Comparison of ENCODE assay signal across 8 mouse cellular contexts in genomic region chr7:45215673-45216441, GRCm38 (mm10). TPM values are rescaled to one million over a fixed set of nuclear protein-coding genes. Genes with fewer than 3 reads are reported as not detected.
DNase-seq lines count a peak whose midpoint lies in the region; ATAC-seq and TF ChIP-seq lines count a peak whose summit lies in the region.

Gene Tead2 (plus strand): TSS chr7:45215753.

- no peaks in the 10 kb centered on the region for H3K9me3 ChIP-seq in forebrain, embryonic 14.5 days (replicated peaks; ENCODE audit: control insufficient read depth, low read length)
- no peaks in the 10 kb centered on the region for H3K9me3 ChIP-seq in intestine, embryonic 14.5 days (ENCODE audit: control insufficient read depth, low read length)
- no peaks in the 10 kb centered on the region for H3K9me3 ChIP-seq in lung, embryonic 14.5 days (ENCODE audit: low read depth, low read length)

- ATAC-seq in forebrain, embryonic 14.5 days = peak; percentile 58
- peak; percentile 59 for ATAC-seq in intestine, embryonic 14.5 days (replicated peaks; ENCODE audit: low FRiP score, low TSS enrichment, low read depth)
- ATAC-seq in lung, embryonic 14.5 days (ENCODE audit: insufficient read depth) = peak; percentile 75

- WGBS in forebrain, embryonic 14.5 days = under 1% methylated on average over 47 of the region's 55 CpGs
- under 1% methylated on average over 55 of the region's 55 CpGs for WGBS in intestine, embryonic 14.5 days
- WGBS in lung, embryonic 14.5 days = under 1% methylated on average over 54 of the region's 55 CpGs

- peak within 1 kb of the TSS; percentile 95 for H3K9ac ChIP-seq in forebrain, embryonic 14.5 days (ENCODE audit: low read length)
- peak within 1 kb of the TSS; percentile 90 for H3K9ac ChIP-seq in intestine, embryonic 14.5 days (ENCODE audit: low read length)
- H3K9ac ChIP-seq in lung, embryonic 14.5 days = peak within 1 kb of the TSS; percentile 99

- H3K79me2 ChIP-seq in C2C12 (ENCODE audit: control insufficient read depth, insufficient read depth) = peaks cover 17% of the 10 kb centered on the region

- H3K27ac ChIP-seq in forebrain, embryonic 14.5 days (ENCODE audit: low read depth, low read length) = peak within 1 kb of the TSS; percentile 90
- peak within 1 kb of the TSS; percentile 97 for H3K27ac ChIP-seq in intestine, embryonic 14.5 days (ENCODE audit: low read depth)
- H3K27ac ChIP-seq in lung, embryonic 14.5 days (ENCODE audit: low read depth) = peak within 1 kb of the TSS; percentile 99

- DNase-seq in adipocyte (ENCODE audit: low spot score) = peak; percentile 38
- DNase-seq in forebrain, embryonic 14.5 days (ENCODE audit: low spot score) = peak; percentile 69
- peak; percentile 90 for DNase-seq in intestine, embryonic 14.5 days (ENCODE audit: low spot score)
- DNase-seq in lung, embryonic 14.5 days = peak; percentile 84
- DNase-seq in retina, embryonic 14.5 days (ENCODE audit: low spot score) = peak; percentile 75
- DNase-seq in spleen, postnatal 14 days (ENCODE audit: low spot score in 2 of 2) = no peak
- DNase-seq in right cerebral cortex, adult 18-20 months = no peak

- H3K79me3 ChIP-seq in C2C12 (ENCODE audit: low read depth) = peaks cover 2% of the 10 kb centered on the region

- peaks cover 16% of the 10 kb centered on the region for H3K4me1 ChIP-seq in forebrain, embryonic 14.5 days (ENCODE audit: control insufficient read depth, insufficient read depth, low read length)
- peaks cover 19% of the 10 kb centered on the region for H3K4me1 ChIP-seq in intestine, embryonic 14.5 days (replicated peaks; ENCODE audit: control insufficient read depth, insufficient read depth, low read length)
- H3K4me1 ChIP-seq in lung, embryonic 14.5 days (ENCODE audit: insufficient read depth) = peaks cover 13% of the 10 kb centered on the region; the same call in 1 of the 2 replicates

- H3K4me3 ChIP-seq in C2C12 (ENCODE audit: insufficient read depth, poor library complexity, severe bottlenecking) = peak within 1 kb of the TSS; percentile 46
- peak within 1 kb of the TSS; percentile 65 for H3K4me3 ChIP-seq in forebrain, embryonic 14.5 days (ENCODE audit: low read depth, low read length)
- H3K4me3 ChIP-seq in intestine, embryonic 14.5 days (ENCODE audit: low read depth, low read length) = peak within 1 kb of the TSS; percentile 77
- H3K4me3 ChIP-seq in lung, embryonic 14.5 days (ENCODE audit: low read depth, low read length) = peak within 1 kb of the TSS; percentile 89

- H3K27me3 ChIP-seq in C2C12 (ENCODE audit: control insufficient read depth, insufficient read depth, insufficient read length) = no peaks in the 10 kb centered on the region
- peaks cover 5% of the 10 kb centered on the region; the same call in 1 of the 2 replicates for H3K27me3 ChIP-seq in forebrain, embryonic 14.5 days (replicated peaks; ENCODE audit: control insufficient read depth, insufficient read depth, low read length)
- H3K27me3 ChIP-seq in intestine, embryonic 14.5 days (replicated peaks; ENCODE audit: control insufficient read depth, insufficient read depth, low read length) = peaks cover 17% of the 10 kb centered on the region
- peaks cover 12% of the 10 kb centered on the region; the same call in 1 of the 2 replicates for H3K27me3 ChIP-seq in lung, embryonic 14.5 days (ENCODE audit: insufficient read depth, low read length)

- H3ac ChIP-seq in C2C12 (ENCODE audit: control insufficient read depth, insufficient read length, low read depth) = peak within 1 kb of the TSS; percentile 94

- peak within 1 kb of the TSS; percentile 84 for H3K4me2 ChIP-seq in forebrain, embryonic 14.5 days (ENCODE audit: low read length)
- peak within 1 kb of the TSS; percentile 83 for H3K4me2 ChIP-seq in intestine, embryonic 14.5 days (ENCODE audit: low read length)
- peak within 1 kb of the TSS; percentile 97 for H3K4me2 ChIP-seq in lung, embryonic 14.5 days

- H3K36me3 ChIP-seq in C2C12 (ENCODE audit: control insufficient read depth, insufficient read depth) = no peaks in the 10 kb centered on the region
- peaks cover 29% of the 10 kb centered on the region for H3K36me3 ChIP-seq in forebrain, embryonic 14.5 days (ENCODE audit: control insufficient read depth, insufficient read depth, low read length)
- peaks cover 35% of the 10 kb centered on the region for H3K36me3 ChIP-seq in intestine, embryonic 14.5 days (ENCODE audit: control insufficient read depth, insufficient read depth, low read length)
- peaks cover 37% of the 10 kb centered on the region for H3K36me3 ChIP-seq in lung, embryonic 14.5 days (ENCODE audit: insufficient read depth)

- TF ChIP-seq CTCF in C2C12 (IDR thresholded peaks at IDR 0.05; ENCODE audit: control insufficient read depth, insufficient read depth, insufficient read length) = no peak
- no peak for TF ChIP-seq CTCF in lung, embryonic 14.5 days (IDR thresholded peaks at IDR 0.05; ENCODE audit: low read depth)

TF ChIP-seq in C2C12, 6 proteins besides CTCF, POLR2A, EP300 and RAD21:
- peak; percentile 19 for TF ChIP-seq MAX (IDR thresholded peaks at IDR 0.05)
- no peak for TF ChIP-seq CEBPB (IDR thresholded peaks at IDR 0.05; ENCODE audit: low read depth)

RNA-seq across cellular contexts. Expression of gene Tead2, which starts in this region (rescaled TPM):
- polyA plus RNA-seq in C2C12 (2012; fragmentation: generic; extraction: Trizol) = 127 TPM
- polyA plus RNA-seq in forebrain, embryonic 14.5 days (2014; fragmentation: Nextera tagmentation; extraction: Ambion mirVana) = 81.7 and 95.7 TPM in 2 replicates
- polyA plus RNA-seq in intestine, embryonic 14.5 days (2014; fragmentation: Nextera tagmentation; extraction: Ambion mirVana) = 129 and 139 TPM in 2 replicates
- 204 and 222 TPM in 2 replicates for polyA plus RNA-seq in lung, embryonic 14.5 days (2014; fragmentation: Nextera tagmentation; extraction: Ambion mirVana)

Comparison
In these comparisons a context has a peak if more than half of its experiments do, and no peak if none do; other contexts are left out.
1. DNase-seq: peak in adipocyte (single experiment), forebrain, embryonic 14.5 days (single experiment), intestine, embryonic 14.5 days (single experiment), lung, embryonic 14.5 days (single experiment) and retina, embryonic 14.5 days (single experiment); none in spleen, postnatal 14 days (0 of 2) and right cerebral cortex, adult 18-20 months (single experiment).
2. Peak in every context shown above with its lines, with median percentiles within 50 percentile points of each other: H3K4me3 ChIP-seq, ATAC-seq, H3K27ac ChIP-seq, H3K4me2 ChIP-seq and H3K9ac ChIP-seq.